Mouse (Mus musculus): Measurements from ENCODE around the gene Mpzl3.
A peak's percentile ranks its signal among the peaks of the same experiment; 100 is the strongest.

Gene Mpzl3

GRCm38 (mm10) chr9:45105596-45106374, 50.8 kb downstream of the Mpzl3 start:
- DNase-seq, result no peak

GRCm38 (mm10) chr9:45115706-45116105, 60.7 kb downstream of the Mpzl3 start:
- DNase-seq, result peak; percentile 89

GRCm38 (mm10) chr9:45116819-45117218, 61.8 kb downstream of the Mpzl3 start:
- DNase-seq, result no peak

DNA sequence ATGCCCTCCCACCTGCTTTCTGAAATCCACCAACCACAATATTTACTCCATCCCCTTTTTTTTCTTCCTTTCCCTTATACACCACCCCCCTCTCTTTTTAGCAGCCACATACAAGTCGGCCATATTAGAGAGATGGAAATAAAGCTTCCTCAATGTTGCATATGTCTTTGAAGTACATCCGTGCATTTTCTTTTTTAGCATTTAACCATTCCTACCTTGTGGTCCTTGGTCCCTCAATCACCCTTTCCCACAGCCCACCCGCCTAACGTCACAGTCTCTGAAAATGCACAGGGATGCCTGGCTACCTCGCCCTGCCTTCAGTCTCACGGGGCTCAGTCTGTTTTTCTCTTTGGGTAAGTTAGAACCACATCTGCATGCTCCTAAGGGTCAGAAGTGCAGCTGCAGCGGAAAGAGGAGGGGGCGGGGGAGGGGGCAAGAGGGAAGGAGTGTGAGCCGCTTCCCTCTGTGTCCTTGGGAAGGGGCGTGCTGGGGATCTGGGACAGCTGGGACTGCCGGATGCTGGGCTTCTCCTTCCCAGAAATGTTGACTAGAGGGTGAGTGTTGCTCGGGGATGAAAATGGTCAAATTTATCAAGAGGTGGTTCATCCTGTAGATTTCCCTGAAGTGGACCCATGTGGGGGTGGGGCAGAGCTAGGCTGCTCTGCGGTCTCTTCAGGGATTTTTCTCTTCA, 62.9 kb downstream of the Mpzl3 start, which contains the start of gene Scn2b:
TSS of gene Scn2b (plus strand) at position 42 of the 691 bp plus-strand sequence.
- peak; percentile 63 for DNase-seq

DNA sequence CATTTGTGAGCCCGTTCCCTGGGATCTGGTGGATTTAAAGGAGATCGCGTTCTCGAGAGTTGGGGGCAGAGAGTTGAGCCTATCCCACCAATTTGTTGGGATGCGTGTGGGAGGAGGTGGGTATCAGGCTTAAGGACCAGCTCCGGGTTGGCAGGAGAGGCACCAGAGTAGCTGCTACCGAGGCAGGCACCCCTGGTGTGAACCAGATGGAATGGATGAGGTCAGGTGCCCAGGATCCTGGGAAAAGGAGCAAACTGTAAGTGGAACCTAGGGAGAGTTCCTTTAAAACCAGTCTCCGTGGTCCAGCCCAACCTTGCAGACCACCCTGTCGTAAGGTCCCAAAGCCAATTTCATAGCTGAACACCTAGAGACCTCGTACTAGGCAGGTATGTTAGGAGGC, 63.6 kb downstream of the Mpzl3 start:
- peak; percentile 94 for DNase-seq

- peak; percentile 69 for DNase-seq
Measured at GRCm38 (mm10) chr9:45119316-45119953, 64.4 kb downstream of the Mpzl3 start.

DNA sequence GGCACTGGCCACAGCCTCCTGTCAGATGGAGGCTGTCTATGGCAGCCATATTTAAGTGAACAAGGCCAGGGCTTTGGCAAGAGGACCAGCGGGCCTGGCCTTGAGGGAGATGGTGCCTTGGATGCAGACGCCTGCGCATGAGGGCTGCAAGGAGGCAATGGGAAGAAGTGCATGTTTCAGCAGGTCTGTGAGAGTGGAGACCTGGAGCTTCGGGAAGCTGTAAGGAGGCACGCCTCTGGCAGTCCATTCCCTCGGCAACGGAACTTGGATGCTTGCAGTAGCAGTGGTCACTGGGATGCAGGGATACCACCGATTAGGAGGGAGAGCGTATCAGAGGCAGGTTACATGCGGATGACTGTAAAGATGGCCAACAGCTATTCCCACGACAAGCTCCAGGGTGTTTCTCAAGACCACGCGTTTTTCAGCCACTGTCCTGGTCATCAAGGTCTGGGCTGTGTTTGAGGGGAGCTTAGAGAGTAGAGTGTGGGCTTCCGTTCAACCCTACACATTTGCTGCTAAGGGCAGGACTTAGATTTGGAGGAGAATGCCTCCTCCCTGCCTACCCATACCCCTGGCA, 65.1 kb downstream of the Mpzl3 start:
- peak; percentile 72 for DNase-seq

DNA sequence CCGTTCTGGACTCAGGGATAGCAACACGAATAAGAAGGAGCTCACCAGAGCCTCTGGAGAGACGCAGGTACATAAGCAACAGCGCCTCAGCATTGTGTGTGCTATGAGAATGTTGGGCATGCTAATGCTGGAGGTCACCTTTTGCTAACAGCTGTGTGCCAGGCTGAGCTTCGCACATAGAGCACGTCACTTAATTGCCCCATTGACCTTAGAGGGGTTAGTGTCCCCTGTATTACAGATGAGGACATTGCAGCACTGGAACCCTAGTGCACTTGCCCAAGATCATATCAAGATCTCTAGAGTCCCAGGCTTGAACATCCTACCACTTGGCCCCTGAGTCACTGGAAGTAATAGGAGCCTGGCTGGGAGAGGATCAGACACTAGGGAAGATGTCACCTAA, 65.6 kb downstream of the Mpzl3 start:
- DNase-seq, result no peak

GRCm38 (mm10) chr9:45121001-45121400, 66.0 kb downstream of the Mpzl3 start:
- DNase-seq, result peak; percentile 76

DNA sequence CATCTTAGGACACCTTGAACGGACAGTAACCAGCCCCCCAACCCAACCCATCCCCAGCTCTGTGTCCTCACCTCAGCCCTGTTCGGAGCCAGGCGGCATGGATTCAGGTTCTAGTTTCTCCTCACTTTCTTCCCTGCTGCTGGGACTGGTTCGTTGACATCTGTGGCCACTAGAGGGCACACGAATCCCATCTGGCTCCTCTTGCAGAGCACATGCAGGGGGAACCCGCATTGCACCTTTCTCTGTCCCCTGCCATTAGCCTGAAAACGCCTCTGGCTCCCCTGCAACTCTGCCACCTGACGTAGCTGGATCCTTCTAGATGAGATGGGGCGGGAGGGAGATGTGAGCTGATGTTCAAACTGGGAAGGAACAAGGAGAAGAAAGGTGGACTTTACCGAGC, 66.8 kb downstream of the Mpzl3 start:
- peak; percentile 89 for DNase-seq

- DNase-seq, result peak; percentile 80
Measured at GRCm38 (mm10) chr9:45122209-45122761, 67.3 kb downstream of the Mpzl3 start.

DNA sequence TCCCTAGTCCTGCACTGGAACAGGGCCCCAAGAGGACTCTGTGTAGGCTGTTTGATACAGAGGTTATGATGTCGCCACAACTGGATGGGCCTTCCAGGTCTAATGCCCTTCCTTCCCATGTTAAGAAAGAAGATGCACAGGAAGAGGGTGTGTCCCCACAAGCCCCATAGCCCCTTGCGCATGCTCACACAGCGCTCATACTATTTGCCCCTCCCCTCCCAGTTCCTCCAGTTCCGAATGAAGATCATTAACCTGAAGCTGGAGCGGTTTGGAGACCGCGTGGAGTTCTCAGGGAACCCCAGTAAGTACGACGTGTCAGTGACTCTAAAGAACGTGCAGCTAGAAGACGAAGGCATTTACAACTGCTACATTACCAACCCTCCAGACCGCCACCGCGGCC, 70.2 kb downstream of the Mpzl3 start:
- no peak for DNase-seq

DNA sequence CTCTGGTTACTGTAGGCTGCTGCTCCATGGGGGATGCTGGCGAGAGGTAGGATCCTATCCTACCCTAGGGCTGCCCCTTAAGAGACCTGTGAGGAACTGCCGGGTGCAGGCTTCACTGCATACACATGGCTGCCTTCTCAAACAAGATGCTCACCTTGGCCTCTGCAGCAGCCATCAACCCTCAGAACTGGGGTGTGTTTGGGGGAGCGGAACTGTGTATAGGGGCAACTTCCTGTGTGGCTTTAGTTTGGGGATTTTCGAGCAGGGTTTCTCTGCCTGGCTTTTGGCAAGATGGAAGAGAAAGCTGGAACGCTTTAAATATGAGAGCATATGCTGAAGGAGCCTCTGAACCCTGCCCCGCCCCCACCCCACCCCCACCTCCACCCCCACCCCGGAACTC, 72.0 kb downstream of the Mpzl3 start:
- DNase-seq, result no peak
